Mouse (Mus musculus) kidney, postnatal 14 days (tissue): ENCODE measurements around the gene Olfr1410.
A peak's percentile ranks its signal among the peaks of the same experiment; 100 is the strongest.

Source experiments
- DNase-seq: peaks from one replicate; pipeline ENCODE4 v3.0.0; 2022; ENCODE audit warnings: mixed read lengths

The Olfr1410 gene

GRCm38 (mm10) chr1:92605482-92605881, at the start of gene Olfr1410:
Gene Olfr1410, plus strand, starts transcription at chr1:92605782.
- no peak for DNase-seq

GRCm38 (mm10) chr1:92571022-92571421, 34.6 kb upstream of the Olfr1410 start, which contains the start of gene Olfr1413:
Gene Olfr1413, plus strand, starts transcription at chr1:92571322.
- DNase-seq: no peak

DNA sequence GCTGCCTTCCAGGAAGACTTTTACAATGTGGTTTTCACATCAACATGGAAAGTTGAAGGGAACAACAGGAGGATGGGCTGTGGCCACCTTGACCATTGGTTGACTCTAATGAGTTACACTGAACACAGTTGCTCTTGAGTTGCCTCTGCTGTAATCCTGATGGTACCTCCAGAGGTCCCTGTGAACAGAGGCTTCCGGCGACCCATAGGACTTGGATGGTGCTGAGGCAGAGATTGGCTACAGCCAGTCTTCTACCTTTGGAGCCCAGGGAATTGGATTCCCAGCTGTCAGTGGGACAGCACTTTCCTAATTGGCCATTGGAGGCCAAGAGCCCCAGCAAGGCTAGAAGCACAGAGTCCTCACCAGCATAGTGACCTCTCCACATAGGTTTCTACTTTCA, 20.1 kb upstream of the Olfr1410 start, which contains the start of gene Olfr1412:
Gene Olfr1412, plus strand, starts transcription at position 301 of the 400 bp plus-strand sequence.
- no peak for DNase-seq

- DNase-seq: no peak
Observed at GRCm38 (mm10) chr1:92594111-92594510, 11.5 kb upstream of the Olfr1410 start, which contains the start of gene Olfr1411. Gene Olfr1411, plus strand, starts transcription at chr1:92594411.

DNA sequence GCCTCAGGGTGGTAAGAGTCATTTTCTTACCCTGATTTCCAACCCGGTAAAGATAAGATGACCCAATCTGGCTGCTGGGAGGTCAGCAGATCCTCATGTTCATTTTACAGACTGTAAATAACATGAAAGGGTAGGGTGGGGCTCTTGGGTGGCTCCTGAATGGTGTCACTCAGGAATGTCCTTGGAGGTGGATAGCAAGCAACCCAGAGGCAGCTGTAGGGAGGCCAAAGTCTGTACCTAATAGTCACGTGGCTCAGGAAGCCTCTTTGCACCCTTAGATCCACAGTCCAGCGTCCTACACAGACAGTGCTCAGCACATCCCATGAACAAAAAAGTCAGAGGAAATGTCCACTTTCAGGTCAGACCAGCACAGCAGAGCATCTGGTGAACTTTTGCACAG, 9.6 kb upstream of the Olfr1410 start:
- DNase-seq: no peak

GRCm38 (mm10) chr1:92607711-92608110, 2.1 kb downstream of the Olfr1410 start:
- no peak for DNase-seq

DNA sequence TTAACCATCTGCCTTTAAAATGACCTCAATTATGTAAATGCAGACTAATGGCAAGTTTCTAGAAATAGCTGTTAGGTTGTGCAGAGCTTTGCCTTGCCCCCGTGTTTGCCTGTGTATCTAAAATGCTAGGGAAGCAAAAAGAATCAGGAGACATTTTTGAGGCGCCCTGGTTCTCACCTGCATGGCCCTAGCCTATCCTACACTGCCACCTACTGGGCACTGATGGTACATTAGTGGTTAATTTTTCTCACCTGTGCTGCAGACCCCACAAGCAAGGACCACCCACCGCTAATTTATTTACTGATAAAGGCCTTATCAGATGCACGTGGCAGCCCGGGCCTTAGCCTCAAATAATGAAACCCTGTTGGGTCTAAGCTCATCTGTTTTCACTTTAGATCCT, 5.4 kb downstream of the Olfr1410 start:
- DNase-seq: peak; percentile 63

- no peak for DNase-seq
Observed at GRCm38 (mm10) chr1:92613175-92613574, 7.6 kb downstream of the Olfr1410 start.

DNA sequence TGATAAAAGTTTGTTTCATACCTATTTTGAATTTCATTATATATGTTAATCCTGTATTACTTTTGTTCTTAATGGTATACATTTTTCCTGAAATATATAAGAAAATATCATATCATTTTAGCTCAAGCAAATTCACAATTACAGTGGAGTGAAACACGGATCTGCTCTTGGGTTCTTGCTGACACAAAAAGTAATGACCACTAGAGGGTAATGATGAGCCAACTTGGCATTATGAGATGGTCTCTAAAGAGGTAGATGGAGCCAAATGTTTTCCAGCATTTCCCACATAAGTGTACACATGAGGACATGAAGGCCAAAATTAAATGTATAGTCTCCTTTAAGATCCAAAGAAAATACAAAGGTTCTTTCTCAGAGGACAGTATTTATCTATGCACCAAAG, 8.9 kb downstream of the Olfr1410 start:
- DNase-seq: peak; percentile 25

DNA sequence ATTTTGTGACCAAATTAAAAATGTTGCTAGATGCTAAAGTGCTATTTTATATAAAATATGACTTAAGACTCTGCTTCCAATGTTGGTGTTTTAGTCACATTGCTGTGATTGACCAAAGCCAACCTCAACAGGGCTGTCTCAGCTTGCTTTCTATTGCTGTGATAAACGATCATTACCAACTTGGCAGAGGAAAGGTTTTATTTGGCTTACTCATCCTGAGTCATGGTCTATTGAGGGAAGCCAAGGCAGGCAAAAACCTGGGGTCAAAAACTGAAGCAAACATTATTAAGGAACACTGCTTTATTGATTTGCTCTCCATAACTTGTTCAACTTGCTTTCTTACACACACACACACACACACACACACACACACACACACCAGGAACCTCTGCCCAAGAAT, 10.5 kb downstream of the Olfr1410 start:
- no peak for DNase-seq

- DNase-seq: no peak
Observed at GRCm38 (mm10) chr1:92617488-92617887, 11.9 kb downstream of the Olfr1410 start, which contains the start of gene Olfr12. Gene Olfr12, plus strand, starts transcription at chr1:92617788.

GRCm38 (mm10) chr1:92618360-92618759, 12.8 kb downstream of the Olfr1410 start:
- peak; percentile 29 for DNase-seq

- DNase-seq: peak; percentile 22
Observed at GRCm38 (mm10) chr1:92628227-92628626, 22.6 kb downstream of the Olfr1410 start.

DNA sequence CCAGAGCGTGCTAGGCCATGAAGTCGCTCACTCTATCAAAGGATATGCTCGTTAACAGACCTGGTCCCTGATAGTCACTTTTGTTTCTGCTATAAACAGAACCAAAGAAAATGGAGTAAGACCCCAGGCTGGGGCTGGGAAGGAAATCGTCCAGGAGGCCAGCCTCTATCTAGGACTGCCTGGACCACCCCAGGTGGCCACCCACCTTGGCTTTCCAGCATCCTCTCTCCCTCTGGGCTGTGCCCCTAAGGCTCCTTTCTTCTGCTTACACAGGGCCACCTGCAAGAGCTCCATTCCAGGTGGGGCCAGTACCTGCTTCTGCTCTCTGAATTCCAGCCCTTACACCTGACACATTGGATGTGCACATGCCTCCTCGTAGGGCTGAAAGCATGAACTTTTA, 26.6 kb downstream of the Olfr1410 start:
- no peak for DNase-seq

DNA sequence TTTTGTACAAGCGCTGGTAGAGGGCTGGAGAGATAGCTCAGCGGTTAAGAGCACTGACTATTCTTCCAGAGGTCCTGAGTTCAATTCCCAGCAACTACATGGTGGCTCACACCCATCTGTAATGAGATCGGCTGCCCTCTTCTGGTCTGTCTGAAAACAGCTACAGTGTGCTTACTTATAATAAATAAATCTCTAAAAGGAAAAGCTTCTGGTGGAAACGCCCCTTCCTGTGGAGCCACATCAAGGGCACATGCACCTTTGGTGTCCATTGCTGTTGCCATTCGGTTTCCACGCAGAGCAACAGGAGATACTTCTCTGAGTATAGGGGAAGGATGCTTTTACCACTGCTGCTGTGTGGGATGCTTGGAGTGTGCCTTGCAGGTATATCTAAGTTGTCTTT, 27.4 kb downstream of the Olfr1410 start:
- DNase-seq: no peak

GRCm38 (mm10) chr1:92633726-92634125, 28.1 kb downstream of the Olfr1410 start:
- no peak for DNase-seq

DNA sequence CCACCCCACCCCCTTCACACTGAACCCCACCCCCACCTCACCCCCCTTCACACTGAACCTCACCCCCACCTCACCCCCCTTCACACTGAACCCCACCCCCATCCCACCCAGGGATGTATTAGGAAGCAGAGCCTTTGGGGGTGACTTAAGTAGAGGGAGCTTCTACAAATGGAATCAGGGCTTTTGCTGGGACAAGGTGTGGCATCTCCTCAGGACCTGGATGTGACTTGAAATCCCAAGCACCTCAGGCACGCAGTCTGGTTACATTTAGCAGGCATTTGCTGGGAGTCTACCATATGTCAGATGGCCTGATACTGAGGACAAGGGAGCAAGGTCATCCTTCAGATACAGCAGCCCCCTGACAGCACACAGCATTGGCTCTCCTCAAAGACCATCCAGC, 29.0 kb downstream of the Olfr1410 start:
- no peak for DNase-seq

GRCm38 (mm10) chr1:92634976-92635599, 29.5 kb downstream of the Olfr1410 start:
- DNase-seq: no peak

DNA sequence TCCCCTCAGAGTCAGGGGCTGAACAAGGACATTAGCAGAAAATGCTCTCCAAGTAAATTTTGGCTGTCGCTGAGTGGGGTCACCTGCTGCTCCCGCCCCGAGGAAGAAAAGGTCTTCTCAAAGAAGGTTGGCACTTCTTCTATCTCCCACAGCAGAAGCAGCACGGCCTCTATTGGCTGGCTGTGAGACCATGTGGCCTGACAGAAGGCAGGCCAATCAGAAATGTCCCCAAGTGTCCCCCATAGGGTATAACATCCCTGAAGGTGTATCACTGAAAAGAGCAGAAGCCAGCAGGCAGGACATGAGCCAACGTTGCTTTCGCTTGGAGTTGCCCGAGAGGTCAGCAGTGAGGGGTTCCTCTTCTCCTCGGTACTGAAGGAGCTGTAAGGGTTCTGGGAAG, 30.4 kb downstream of the Olfr1410 start:
- DNase-seq: no peak

DNA sequence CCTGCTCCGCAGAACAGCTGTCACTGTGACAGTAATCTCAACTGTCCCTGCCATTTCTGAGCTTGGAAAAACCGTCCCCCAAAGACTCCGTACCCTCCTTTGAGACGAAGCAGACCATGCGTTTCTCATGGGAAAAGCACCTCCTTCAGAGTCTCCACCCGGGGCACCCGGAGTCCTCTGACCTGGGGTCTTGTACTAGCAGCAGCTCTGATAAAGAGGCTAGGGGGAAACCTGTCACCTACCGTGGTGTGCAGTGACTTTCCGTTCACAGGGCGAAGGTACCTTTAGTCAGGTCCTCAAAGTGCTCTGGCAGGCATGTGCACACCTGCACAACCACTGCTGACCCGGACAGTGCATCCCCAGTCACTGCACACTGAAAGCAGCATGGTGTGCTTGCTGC, 31.1 kb downstream of the Olfr1410 start:
- DNase-seq: no peak

DNA sequence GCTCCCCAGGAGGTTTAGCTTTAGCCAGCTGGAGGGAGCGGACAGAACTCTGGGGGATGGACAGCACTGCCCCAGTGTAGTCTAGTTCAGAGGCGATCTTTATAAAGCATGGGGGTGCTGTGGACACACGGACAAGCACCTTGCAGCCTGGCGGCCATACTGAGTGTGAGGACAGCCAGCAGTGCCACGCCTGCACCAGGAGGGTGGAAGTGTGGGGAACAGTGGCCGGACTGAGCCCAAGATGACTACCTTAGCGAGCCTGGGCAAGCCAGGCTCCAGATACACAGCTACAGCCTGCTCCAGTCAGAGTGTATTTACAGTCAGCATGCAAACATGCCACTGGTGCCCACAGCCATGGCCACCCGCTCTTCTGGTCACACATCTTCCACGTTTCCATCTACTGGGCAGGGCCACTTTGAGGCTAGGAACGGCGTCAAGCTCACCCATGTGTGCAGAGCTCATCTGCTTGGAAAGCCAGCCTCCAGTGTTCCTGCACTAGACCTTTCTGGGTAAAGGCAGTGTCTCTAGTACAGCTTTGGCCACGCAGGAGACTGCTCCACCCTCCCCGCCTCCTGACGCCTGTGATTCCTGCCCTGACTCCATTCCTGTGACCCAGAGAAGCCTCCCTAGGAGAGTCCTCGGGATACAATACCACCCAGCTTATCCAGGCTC, 32.1 kb downstream of the Olfr1410 start:
- DNase-seq: no peak

DNA sequence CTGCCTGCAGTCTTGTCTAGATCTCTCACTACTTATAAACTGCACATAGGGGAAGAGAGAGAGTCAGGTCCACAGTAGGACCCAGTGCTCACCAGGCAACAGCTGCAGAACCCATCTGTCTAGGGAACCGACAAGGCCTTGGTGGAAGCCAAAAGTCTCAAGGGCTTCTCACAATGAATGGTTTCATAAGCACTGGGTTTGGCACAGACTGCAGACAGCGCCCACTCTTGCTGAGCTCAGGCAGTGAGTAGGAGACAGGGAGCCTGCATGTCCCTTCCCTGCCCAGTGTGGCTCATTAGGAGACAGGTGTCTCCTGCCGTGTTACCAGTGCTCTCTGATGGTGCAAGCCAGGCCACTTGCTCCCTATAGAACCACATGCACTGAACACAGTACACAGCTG, 32.6 kb downstream of the Olfr1410 start:
- no peak for DNase-seq

GRCm38 (mm10) chr1:92638736-92639135, 33.2 kb downstream of the Olfr1410 start:
- no peak for DNase-seq

GRCm38 (mm10) chr1:92640393-92640792, 34.8 kb downstream of the Olfr1410 start:
- no peak for DNase-seq
